Mouse (Mus musculus) lung, adult 2 months (tissue): ENCODE data around the gene Mgea5. TPM values are rescaled to one million over a fixed set of nuclear protein-coding genes. Genes with fewer than 3 reads are reported as not detected.

Source experiments
- DNase-seq: peaks from one replicate; pipeline ENCODE4 v3.0.0; 2022
- H3K4me1 ChIP-seq: fragments of 200-500 bp; 2 replicates; pipeline ENCODE4 v1.6.1; 2011; ENCODE audit warnings: low read length; ENCODE audit not compliant: control insufficient read depth, insufficient read depth
- H3K4me3 ChIP-seq: fragments of 200-500 bp; replicated peaks from 2 replicates; pipeline ENCODE3; 2011; ENCODE audit warnings: low read depth, mild to moderate bottlenecking, control low read depth, low read length; ENCODE audit errors: extremely low read depth
- CTCF ChIP-seq: fragments of 200-500 bp; IDR thresholded peaks from 2 replicates; pipeline ENCODE4 v1.5.1; 2011; ENCODE audit warnings: mild to moderate bottlenecking, low read length, control low read depth; ENCODE audit not compliant: insufficient read depth
- POLR2A ChIP-seq: fragments of 200-500 bp; IDR thresholded peaks from 2 replicates; pipeline ENCODE4 v1.6.1; 2011; ENCODE audit warnings: low read depth, mild to moderate bottlenecking, control low read depth, low read length, borderline replicate concordance; ENCODE audit errors: extremely low read depth
- WGBS: fragments of 180-500 bp; shearing (Covaris S2); methylation state at CpG from one replicate; pipeline ENCODE4 v1.1.7; 2018; 5-methylcytosine and 5-hydroxymethylcytosine counted together
- polyA plus RNA-seq: library from polyadenylated mRNA; depleted of rRNA; stranded (reverse); fragments of >200 nt; gene quantifications from 2 replicates; pipeline ENCODE4 v1.2.3, GENCODE M21; 2012

Gene Mgea5
- polyA plus RNA-seq, 1 experiment, result 35.6 TPM

GRCm38 (mm10) chr19:45753551-45753950, 30.1 kb downstream of the Mgea5 start:
- 79% methylated on average over 3 of the region's 3 CpGs for WGBS
- TF ChIP-seq CTCF, result no peak
- TF ChIP-seq POLR2A, result no peak
- Histone ChIP-seq H3K4me3 (no peak overlapping the region), H3K4me1 (peaks cover 6% of the 10 kb centered on the region)
- no peak for DNase-seq

GRCm38 (mm10) chr19:45751881-45752280, 31.8 kb downstream of the Mgea5 start:
- no peak for DNase-seq
- WGBS, result 85% methylated on average over 7 of the region's 7 CpGs
- H3K4me1 ChIP-seq, result peaks cover 11% of the 10 kb centered on the region
- no peak for TF ChIP-seq POLR2A
- no peak for TF ChIP-seq CTCF
- H3K4me3 ChIP-seq, result no peak overlapping the region

GRCm38 (mm10) chr19:45749243-45750043, 34.2 kb downstream of the Mgea5 start, which contains the start of gene Npm3:
Gene Npm3 (minus strand): TSS chr19:45749591.
- no peak for TF ChIP-seq POLR2A
- no peak for TF ChIP-seq CTCF
- WGBS, result under 1% methylated on average over 60 of the region's 60 CpGs

DNA sequence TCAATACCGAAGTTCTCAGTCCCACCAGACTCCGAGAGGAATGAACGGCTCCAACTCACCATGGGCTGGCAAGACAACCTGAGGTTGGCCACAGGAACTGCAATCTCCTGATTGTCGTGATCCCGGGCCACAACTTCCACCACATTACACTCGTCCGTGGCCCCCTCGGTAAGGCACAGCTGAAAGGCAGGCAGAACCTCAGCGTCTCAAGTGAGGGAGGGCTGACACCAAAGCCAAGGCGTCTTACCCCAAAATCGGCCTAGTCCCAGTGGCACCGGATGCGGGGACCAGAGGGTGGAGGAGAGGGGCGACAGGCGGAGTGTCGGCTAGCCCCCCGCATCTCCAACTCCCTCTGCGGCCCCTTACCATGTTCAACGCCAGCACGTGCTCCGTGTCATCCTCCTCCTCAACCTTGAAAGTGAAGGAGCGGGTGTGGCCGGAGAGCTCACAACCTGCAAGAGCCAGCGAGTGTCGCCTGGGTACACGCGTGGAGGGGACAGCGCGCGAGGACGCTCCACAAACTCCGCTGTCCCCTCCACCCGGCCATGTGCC, 34.9 kb downstream of the Mgea5 start:
- TF ChIP-seq CTCF, result no peak
- no peak for TF ChIP-seq POLR2A
- Histone ChIP-seq H3K4me1 (peaks cover 14% of the 10 kb centered on the region), H3K4me3 (peak overlapping the region; percentile 73)
- WGBS, result 1% methylated on average over 33 of the region's 33 CpGs
- no peak for DNase-seq

More at GRCm38 (mm10) chr19:45749243-45750043, 34.2 kb downstream of the Mgea5 start, which contains the start of gene Npm3:
- DNase-seq, result peak; percentile 78
- Histone ChIP-seq H3K4me3 (peak within 1 kb of the TSS; percentile 73), H3K4me1 (peaks cover 14% of the 10 kb centered on the region)

- Histone ChIP-seq H3K4me1 (peaks cover 14% of the 10 kb centered on the region), H3K4me3 (no peak overlapping the region)
- DNase-seq, result no peak
- TF ChIP-seq POLR2A, result no peak
- no peak for TF ChIP-seq CTCF
- WGBS, result 45% methylated on average over 9 of the region's 9 CpGs
These were observed 35.4 kb downstream of the Mgea5 start for GRCm38 (mm10) chr19:45748206-45748605.

DNA sequence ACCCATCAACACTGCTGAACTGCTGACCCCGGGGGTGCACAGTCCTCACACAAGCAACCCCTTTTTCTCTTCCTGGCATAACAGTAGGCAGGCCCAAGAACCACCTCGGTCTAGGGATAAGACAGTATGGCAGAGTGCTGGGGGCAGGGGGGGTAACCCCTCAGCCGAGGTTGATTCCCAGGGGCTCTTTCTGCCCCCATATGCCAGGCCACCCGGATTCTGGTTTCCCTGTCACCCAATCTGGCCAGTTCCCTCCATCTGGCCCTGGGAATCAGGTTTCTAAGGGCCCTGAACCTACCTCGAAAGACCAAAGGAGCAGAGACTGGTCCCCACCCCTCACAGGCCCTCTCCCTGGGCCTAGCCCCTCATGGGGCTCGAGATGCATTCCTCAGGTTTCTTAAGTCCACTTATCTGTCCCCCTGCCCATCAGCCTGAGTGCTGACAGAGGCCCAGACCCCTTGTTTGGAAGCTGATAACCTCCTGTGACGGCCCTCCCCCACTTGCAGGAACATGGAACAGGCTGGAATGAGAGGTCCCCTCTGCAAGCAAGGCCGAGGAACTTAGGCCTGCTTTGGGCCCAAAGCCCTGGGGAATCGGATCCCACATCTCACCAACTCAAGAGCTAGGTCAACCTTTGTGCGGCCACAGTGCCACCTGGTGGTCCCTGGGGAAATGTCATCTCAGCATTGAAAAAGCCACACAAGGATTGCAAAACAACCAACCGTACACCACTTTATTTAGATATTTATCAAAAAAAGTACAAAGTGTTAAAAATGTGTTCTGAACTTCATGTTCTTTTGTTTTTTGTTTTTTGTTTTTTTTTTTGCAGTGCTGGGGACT, 36.4 kb downstream of the Mgea5 start:
- Histone ChIP-seq H3K4me3 (no peak overlapping the region), H3K4me1 (peaks cover 14% of the 10 kb centered on the region)
- WGBS, result 31% methylated on average over 11 of the region's 11 CpGs
- peak; percentile 86 for DNase-seq
- TF ChIP-seq POLR2A (no peak), CTCF (peak; percentile 94)

- 15% methylated on average over 29 of the region's 29 CpGs for WGBS
- Histone ChIP-seq H3K4me3 (no peak overlapping the region), H3K4me1 (peaks cover 14% of the 10 kb centered on the region)
- no peak for TF ChIP-seq POLR2A
- peak; percentile 90 for TF ChIP-seq CTCF
- DNase-seq, result peak; percentile 80
These were observed 37.2 kb downstream of the Mgea5 start for GRCm38 (mm10) chr19:45746153-45747020.

DNA sequence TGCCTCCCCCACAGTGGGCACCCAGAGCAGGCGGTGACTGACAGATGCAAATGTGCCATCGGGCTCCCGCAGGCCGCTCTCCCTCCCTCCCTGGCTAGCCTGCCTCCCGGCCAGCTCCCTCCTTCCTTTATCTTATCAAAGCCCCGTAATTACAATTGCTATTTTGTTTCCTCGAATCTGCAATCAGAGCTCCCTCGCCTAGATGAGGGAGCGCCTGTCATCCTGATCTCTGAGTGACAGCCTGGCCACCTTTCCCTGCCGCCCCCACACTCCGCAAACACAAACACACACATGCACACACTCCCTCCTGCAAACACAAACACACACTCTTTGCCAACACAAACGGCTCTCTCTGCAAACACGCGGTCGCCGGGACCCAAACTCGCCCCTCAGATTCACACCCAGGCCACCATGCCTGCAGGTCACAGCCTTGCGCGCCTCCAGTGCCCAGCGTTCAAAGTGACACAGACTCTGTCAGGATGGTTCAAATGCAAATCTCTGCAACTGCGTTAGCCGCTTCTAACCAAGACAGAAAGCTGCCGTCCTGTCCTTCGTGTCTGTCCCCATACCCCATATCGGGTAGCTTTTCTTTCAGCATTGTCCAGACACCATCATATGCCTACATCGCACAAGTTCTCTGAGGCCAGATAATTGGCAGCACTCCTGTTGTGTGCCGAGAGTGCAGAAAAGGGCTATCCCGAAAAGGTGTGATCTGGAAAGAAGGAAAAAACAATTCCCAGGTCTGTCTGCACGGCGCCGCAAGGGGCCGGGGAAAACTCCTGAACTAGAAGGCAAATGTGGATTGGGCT, 38.1 kb downstream of the Mgea5 start:
- peaks cover 14% of the 10 kb centered on the region for H3K4me1 ChIP-seq
- TF ChIP-seq CTCF, result no peak
- no peak for TF ChIP-seq POLR2A
- no peak for DNase-seq
- 16% methylated on average over 32 of the region's 32 CpGs for WGBS
- no peak overlapping the region for H3K4me3 ChIP-seq
